8 mouse cellular contexts compared by ENCODE assay signal in the genomic region with DNA sequence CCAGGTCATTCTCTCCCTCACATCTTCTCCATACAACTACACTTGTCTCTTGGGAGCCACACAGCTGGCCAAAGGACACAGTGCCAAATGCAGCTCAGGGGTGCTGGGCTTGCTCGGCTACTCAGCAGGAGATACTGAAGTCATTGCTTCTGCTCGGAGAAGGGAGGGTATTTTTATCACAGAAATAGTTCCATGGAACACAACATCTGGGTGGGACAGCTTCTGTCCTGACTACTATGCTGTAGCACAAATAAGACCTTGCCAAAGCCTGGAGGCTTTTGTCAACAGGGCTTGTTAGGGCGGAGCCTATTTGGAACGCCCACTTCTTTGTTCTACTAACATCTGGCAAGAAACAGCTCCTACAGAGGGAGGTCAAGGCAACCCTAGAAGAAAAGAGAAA. TPM values are rescaled to one million over a fixed set of nuclear protein-coding genes. Genes with fewer than 3 reads are reported as not detected.
A peak's percentile ranks its signal among the peaks of the same experiment; 100 is the strongest.
DNase-seq lines count a peak whose midpoint lies in the region; TF ChIP-seq lines count a peak whose summit lies in the region.

No protein-coding gene starts in this region.

- H3K27ac ChIP-seq in limb, embryonic 10.5 days = peak overlapping the region; percentile 75

- H3K9me3 ChIP-seq in E14TG2a.4 (ENCODE audit: low read length) = peaks cover 8% of the 10 kb centered on the region
- no peaks in the 10 kb centered on the region for H3K9me3 ChIP-seq in limb, embryonic 10.5 days (replicated peaks)

- peaks cover 15% of the 10 kb centered on the region; the same call in 1 of the 2 replicates for H3K36me3 ChIP-seq in E14TG2a.4 (ENCODE audit: insufficient read depth, low read length)
- H3K36me3 ChIP-seq in limb, embryonic 10.5 days = peaks cover 15% of the 10 kb centered on the region

- peak; percentile 91 for DNase-seq in R1 (ENCODE audit: low read depth, low spot score)
- DNase-seq in heart, adult 8-10 months (ENCODE audit: low spot score) = peak; percentile 79
- no peak for DNase-seq in limb, embryonic 10.5 days (ENCODE audit: low spot score)
- DNase-seq in skeletal muscle tissue, adult 2 months (ENCODE audit: low read depth, low spot score) = peak; percentile 73
- no peak for DNase-seq in retina, postnatal 1 day
- DNase-seq in adrenal gland, adult 18-20 months (ENCODE audit: low spot score in 2 of 2) = no peak
- DNase-seq in spleen, postnatal 14 days (ENCODE audit: low spot score in 2 of 2) = no peak

- H3K4me1 ChIP-seq in E14TG2a.4 (replicated peaks; ENCODE audit: low read depth, low read length) = peaks cover 54% of the 10 kb centered on the region
- peaks cover 13% of the 10 kb centered on the region for H3K4me1 ChIP-seq in limb, embryonic 10.5 days

- 42% methylated on average over 4 of the region's 4 CpGs for WGBS in limb, embryonic 10.5 days

- no peak for TF ChIP-seq CTCF in E14TG2a.4 (conservative IDR thresholded peaks at IDR 0.05; ENCODE audit: low read length)

- H3K27me3 ChIP-seq in E14TG2a.4 (ENCODE audit: insufficient read depth, low read length) = no peaks in the 10 kb centered on the region
- no peaks in the 10 kb centered on the region for H3K27me3 ChIP-seq in limb, embryonic 10.5 days (ENCODE audit: low read depth, poor library complexity, severe bottlenecking)

- H3K4me3 ChIP-seq in E14TG2a.4 (replicated peaks; ENCODE audit: low read length) = peak overlapping the region; percentile 49
- no peak overlapping the region for H3K4me3 ChIP-seq in limb, embryonic 10.5 days

RNA-seq across cellular contexts. Expression of a gene that starts 10.2 kb away (rescaled TPM):
- 10 to 100 TPM; 71.6 to 87.1 (median 76.7) TPM for total RNA-seq in heart, adult 8-10 months (2022)
- polyA plus RNA-seq in limb, embryonic 10.5 days (2016; fragmentation: Nextera tagmentation; extraction: Ambion mirVana) = 40.2 and 41.5 TPM in 2 replicates
- 10 to 100 TPM; 24.6 to 27.5 TPM for total RNA-seq in adrenal gland, adult 18-20 months (2021)

Comparison
In these comparisons a context has a peak if more than half of its experiments do, and no peak if none do; other contexts are left out.
1. DNase-seq: peak in R1 (single experiment), heart, adult 8-10 months (single experiment) and skeletal muscle tissue, adult 2 months (single experiment); none in limb, embryonic 10.5 days (single experiment), retina, postnatal 1 day (single experiment), adrenal gland, adult 18-20 months (0 of 2) and spleen, postnatal 14 days (0 of 2).